Mouse (Mus musculus) neural tube, embryonic 11.5 days (tissue): ENCODE measurements at regions not wholly inside any gene's neighbourhood (a gene's known extent, or its start where the extent isn't known, plus 50 kb on each side); places are given as distances from the start of the nearest gene placed in this dataset.

Experiments used
- ATAC-seq: fragments of 200-750 bp; cut with Nextera tagmentation; 2 replicates; pipeline ENCODE4 v1.8.0; 2017; ENCODE audit warnings: moderate number of reproducible peaks, mild to moderate bottlenecking, moderate TSS enrichment, moderate library complexity; ENCODE audit not compliant: insufficient read depth, low FRiP score, low TSS enrichment
- DNase-seq: peaks from one replicate; pipeline ENCODE4 v3.0.0-alpha.2; 2015; ENCODE audit warnings: low spot score
- H3K27ac ChIP-seq: fragments of 300-500 bp; sonication (generic); 2 replicates; pipeline ENCODE4 v1.5.1; 2014; ENCODE audit warnings: low read depth, mild to moderate bottlenecking, low read length
- H3K27me3 ChIP-seq: fragments of 300-500 bp; sonication (generic); 2 replicates; pipeline ENCODE4 v1.6.1; 2014; ENCODE audit warnings: mild to moderate bottlenecking, low read length, mixed read lengths; ENCODE audit not compliant: control insufficient read depth, insufficient read depth
- H3K36me3 ChIP-seq: fragments of 300-500 bp; sonication (generic); 2 replicates; pipeline ENCODE4 v1.6.1; 2014; ENCODE audit warnings: mild to moderate bottlenecking, low read length, moderate library complexity, mixed read lengths; ENCODE audit not compliant: control insufficient read depth, insufficient read depth
- H3K4me1 ChIP-seq: fragments of 300-500 bp; sonication (generic); 2 replicates; pipeline ENCODE4 v1.6.1; 2014; ENCODE audit warnings: low read length, mixed read lengths; ENCODE audit not compliant: control insufficient read depth, insufficient read depth
- H3K4me2 ChIP-seq: fragments of 300-500 bp; sonication (generic); 2 replicates; pipeline ENCODE4 v1.6.1; 2014; ENCODE audit warnings: low read depth, mild to moderate bottlenecking, moderate library complexity
- H3K4me3 ChIP-seq: fragments of 300-500 bp; sonication (generic); 2 replicates; pipeline ENCODE4 v1.5.1; 2014; ENCODE audit warnings: low read depth, low read length
- H3K9ac ChIP-seq: fragments of 300-500 bp; sonication (generic); 2 replicates; pipeline ENCODE4 v1.6.1; 2014; ENCODE audit warnings: mild to moderate bottlenecking, low read length
- H3K9me3 ChIP-seq: fragments of 300-500 bp; sonication (generic); 2 replicates; pipeline ENCODE4 v1.6.1; 2016; ENCODE audit warnings: low read length; ENCODE audit not compliant: control insufficient read depth
- WGBS: fragments of 180-500 bp; shearing (Covaris S2); extraction: QIAGEN DNeasy Blood & Tissue Kit; methylation state at CpG from one replicate; pipeline ENCODE4 v1.1.7; 2014; 5-methylcytosine and 5-hydroxymethylcytosine counted together

- no peaks in the 10 kb centered on the region for H3K4me1 ChIP-seq
- H3K27me3 ChIP-seq = no peaks in the 10 kb centered on the region
- H3K9me3 ChIP-seq = no peaks in the 10 kb centered on the region
- H3K9ac ChIP-seq = no peak overlapping the region
- DNase-seq (no peak), ATAC-seq (no peak)
- no peaks in the 10 kb centered on the region for H3K36me3 ChIP-seq
- 87% methylated on average over 9 of the region's 9 CpGs for WGBS
- H3K4me2 ChIP-seq = no peak overlapping the region
- H3K4me3 ChIP-seq = no peak overlapping the region
- no peak overlapping the region for H3K27ac ChIP-seq
These were observed 123.0 kb upstream of the Slc7a14 start for GRCm38 (mm10) chr3:31433201-31433600.

GRCm38 (mm10) chr3:31423517-31423916 is 113.3 kb upstream of the Slc7a14 start:
- Histone ChIP-seq H3K27me3 (no peaks in the 10 kb centered on the region), H3K9me3 (no peaks in the 10 kb centered on the region), H3K4me2 (no peak overlapping the region), H3K4me1 (no peaks in the 10 kb centered on the region), H3K4me3 (no peak overlapping the region), H3K36me3 (no peaks in the 10 kb centered on the region), H3K9ac (no peak overlapping the region), H3K27ac (no peak overlapping the region)
- WGBS = 94% methylated on average over 14 of the region's 14 CpGs
- no peak for ATAC-seq
- DNase-seq = no peak

GRCm38 (mm10) chr3:31408802-31409201 is 98.6 kb upstream of the Slc7a14 start:
- no peak overlapping the region for H3K27ac ChIP-seq
- ATAC-seq (no peak), DNase-seq (no peak)
- no peak overlapping the region for H3K4me2 ChIP-seq
- H3K4me1 ChIP-seq = no peaks in the 10 kb centered on the region
- H3K36me3 ChIP-seq = no peaks in the 10 kb centered on the region
- H3K4me3 ChIP-seq = no peak overlapping the region
- H3K9me3 ChIP-seq = no peaks in the 10 kb centered on the region
- no peak overlapping the region for H3K9ac ChIP-seq
- no peaks in the 10 kb centered on the region for H3K27me3 ChIP-seq
- WGBS = 87% methylated on average over 4 of the region's 4 CpGs

GRCm38 (mm10) chr3:31405880-31406279 is 95.7 kb upstream of the Slc7a14 start:
- Histone ChIP-seq H3K4me1 (no peaks in the 10 kb centered on the region), H3K36me3 (no peaks in the 10 kb centered on the region), H3K27me3 (no peaks in the 10 kb centered on the region), H3K4me3 (no peak overlapping the region), H3K27ac (no peak overlapping the region), H3K4me2 (no peak overlapping the region), H3K9ac (no peak overlapping the region), H3K9me3 (no peaks in the 10 kb centered on the region)
- WGBS = 5% methylated on average over 1 of the region's 1 CpGs
- ATAC-seq (no peak), DNase-seq (no peak)

GRCm38 (mm10) chr3:31399136-31399535 is 89.0 kb upstream of the Slc7a14 start:
- 60% methylated on average over 2 of the region's 2 CpGs for WGBS
- H3K9ac ChIP-seq = no peak overlapping the region
- ATAC-seq (no peak), DNase-seq (no peak)
- no peak overlapping the region for H3K4me2 ChIP-seq
- no peaks in the 10 kb centered on the region for H3K9me3 ChIP-seq
- no peaks in the 10 kb centered on the region for H3K36me3 ChIP-seq
- H3K27ac ChIP-seq = no peak overlapping the region
- no peaks in the 10 kb centered on the region for H3K4me1 ChIP-seq
- H3K27me3 ChIP-seq = no peaks in the 10 kb centered on the region
- no peak overlapping the region for H3K4me3 ChIP-seq

- H3K27me3 ChIP-seq = no peaks in the 10 kb centered on the region
- no peaks in the 10 kb centered on the region for H3K9me3 ChIP-seq
- no peak overlapping the region for H3K4me3 ChIP-seq
- 96% methylated on average over 4 of the region's 4 CpGs for WGBS
- DNase-seq = no peak
- no peak overlapping the region for H3K4me2 ChIP-seq
- no peaks in the 10 kb centered on the region for H3K36me3 ChIP-seq
- no peak overlapping the region for H3K27ac ChIP-seq
- no peaks in the 10 kb centered on the region for H3K4me1 ChIP-seq
- H3K9ac ChIP-seq = no peak overlapping the region
- ATAC-seq = no peak
These were observed 84.4 kb upstream of the Slc7a14 start for GRCm38 (mm10) chr3:31394533-31394932.

GRCm38 (mm10) chr3:31389955-31390354 is 79.8 kb upstream of the Slc7a14 start:
- H3K27ac ChIP-seq = no peak overlapping the region
- WGBS = 69% methylated on average over 2 of the region's 2 CpGs
- ATAC-seq (no peak), DNase-seq (no peak)
- no peak overlapping the region for H3K4me2 ChIP-seq
- no peak overlapping the region for H3K9ac ChIP-seq
- H3K36me3 ChIP-seq = no peaks in the 10 kb centered on the region
- H3K27me3 ChIP-seq = no peaks in the 10 kb centered on the region
- H3K9me3 ChIP-seq = no peaks in the 10 kb centered on the region
- no peaks in the 10 kb centered on the region for H3K4me1 ChIP-seq
- no peak overlapping the region for H3K4me3 ChIP-seq

GRCm38 (mm10) chr3:31375678-31376077 is 65.5 kb upstream of the Slc7a14 start:
- WGBS = 74% methylated on average over 3 of the region's 3 CpGs
- H3K4me2 ChIP-seq = no peak overlapping the region
- H3K4me3 ChIP-seq = no peak overlapping the region
- H3K9me3 ChIP-seq = no peaks in the 10 kb centered on the region
- no peak for DNase-seq
- no peak overlapping the region for H3K9ac ChIP-seq
- no peaks in the 10 kb centered on the region for H3K27me3 ChIP-seq
- no peaks in the 10 kb centered on the region for H3K36me3 ChIP-seq
- no peak overlapping the region for H3K27ac ChIP-seq
- H3K4me1 ChIP-seq = no peaks in the 10 kb centered on the region
- ATAC-seq = no peak

- Histone ChIP-seq H3K9me3 (no peaks in the 10 kb centered on the region), H3K4me1 (no peaks in the 10 kb centered on the region), H3K27me3 (no peaks in the 10 kb centered on the region), H3K27ac (no peak overlapping the region), H3K4me3 (no peak overlapping the region), H3K36me3 (no peaks in the 10 kb centered on the region), H3K4me2 (no peak overlapping the region), H3K9ac (no peak overlapping the region)
- no peak for DNase-seq
- no peak for ATAC-seq
These were observed 63.9 kb upstream of the Slc7a14 start for GRCm38 (mm10) chr3:31374061-31374460.
